Comparison of ENCODE assay signal across 17 mouse cellular contexts in the genomic region with DNA sequence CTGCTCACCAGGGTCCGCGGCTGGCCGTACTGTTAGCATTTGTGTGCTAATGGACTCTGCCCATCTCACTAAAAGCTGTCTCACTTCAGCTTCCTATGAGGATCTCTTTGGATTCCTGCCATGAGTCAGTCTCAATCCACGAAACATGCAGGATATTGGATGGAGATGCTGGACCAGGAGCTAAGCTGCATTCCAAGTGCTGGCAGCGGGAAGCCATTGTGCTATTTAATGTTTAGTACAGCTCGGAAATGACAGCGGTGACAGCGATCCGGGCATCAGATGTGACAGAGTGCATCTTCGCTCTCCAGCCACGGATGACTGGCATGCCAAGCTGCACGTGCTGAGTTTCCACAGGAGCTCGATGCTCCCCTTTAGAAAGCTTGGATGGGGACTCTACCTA.
DNase-seq lines count a peak whose midpoint lies in the region; ATAC-seq and TF ChIP-seq lines count a peak whose summit lies in the region.
"Had no signal": no experiment of that assay in that cellular context is flagged by ENCODE, and none has a peak within 500 bp of the region (broad histone marks: within the 10 kb centered on the region; RNA-seq: fewer than 3 reads in every experiment).

No protein-coding gene starts in this region.

- H3K4me3 ChIP-seq in hindbrain, embryonic 14.5 days (replicated peaks; ENCODE audit: low read length), result no peak overlapping the region
- no peak overlapping the region for H3K4me3 ChIP-seq in hindbrain, embryonic 13.5 days
- no peak overlapping the region for H3K4me3 ChIP-seq in midbrain, postnatal 0 days (ENCODE audit: low read depth, low read length)
- no peak overlapping the region for H3K4me3 ChIP-seq in midbrain, embryonic 10.5 days
- no peak overlapping the region for H3K4me3 ChIP-seq in neural tube, embryonic 15.5 days (replicated peaks)
- H3K4me3 ChIP-seq: embryonic facial prominence, embryonic 15.5 days had no signal

- no peak overlapping the region for H3K27ac ChIP-seq in hindbrain, embryonic 14.5 days
- no peak overlapping the region for H3K27ac ChIP-seq in hindbrain, embryonic 13.5 days
- H3K27ac ChIP-seq in midbrain, postnatal 0 days (ENCODE audit: low read depth, low read length), result no peak overlapping the region
- H3K27ac ChIP-seq in midbrain, embryonic 10.5 days (replicated peaks), result no peak overlapping the region
- no peak overlapping the region; the same call in 1 of the 2 replicates for H3K27ac ChIP-seq in neural tube, embryonic 15.5 days (replicated peaks)
- H3K27ac ChIP-seq: embryonic facial prominence, embryonic 15.5 days had no signal

- H3K4me1 ChIP-seq in hindbrain, embryonic 14.5 days (replicated peaks; ENCODE audit: control insufficient read depth, insufficient read depth, low read length), result no peaks in the 10 kb centered on the region
- H3K4me1 ChIP-seq in hindbrain, embryonic 13.5 days (replicated peaks), result no peaks in the 10 kb centered on the region; the same call in none of the 2 replicates
- no peaks in the 10 kb centered on the region for H3K4me1 ChIP-seq in midbrain, postnatal 0 days (ENCODE audit: insufficient read depth, low read length)
- H3K4me1 ChIP-seq in midbrain, embryonic 10.5 days, result peaks cover 15% of the 10 kb centered on the region
- peaks cover 9% of the 10 kb centered on the region for H3K4me1 ChIP-seq in neural tube, embryonic 15.5 days
- H3K4me1 ChIP-seq: embryonic facial prominence, embryonic 15.5 days had no signal

- TF ChIP-seq CTCF in midbrain, postnatal 0 days (IDR thresholded peaks at IDR 0.05), result no peak

- peak; percentile 37; the same call in 1 of the 2 replicates for ATAC-seq in hindbrain, embryonic 14.5 days (ENCODE audit: low FRiP score)
- ATAC-seq in hindbrain, embryonic 13.5 days (ENCODE audit: low FRiP score), result no peak
- no peak for ATAC-seq in midbrain, postnatal 0 days (ENCODE audit: low FRiP score)
- peak; percentile 47; the same call in 1 of the 2 replicates for ATAC-seq in neural tube, embryonic 15.5 days (ENCODE audit: low FRiP score)
- ATAC-seq in granulocyte monocyte progenitor cell, adult 5-6 weeks (replicated peaks; ENCODE audit: poor library complexity, severe bottlenecking), result no peak
- ATAC-seq: forebrain, postnatal 0 days had no signal

- no peaks in the 10 kb centered on the region for H3K27me3 ChIP-seq in hindbrain, embryonic 14.5 days (ENCODE audit: control insufficient read depth, insufficient read depth, low read length)
- H3K27me3 ChIP-seq in hindbrain, embryonic 13.5 days, result no peaks in the 10 kb centered on the region
- H3K27me3 ChIP-seq in midbrain, postnatal 0 days (ENCODE audit: insufficient read depth, low read length), result no peaks in the 10 kb centered on the region
- no peaks in the 10 kb centered on the region for H3K27me3 ChIP-seq in midbrain, embryonic 10.5 days (ENCODE audit: low read depth, poor library complexity, severe bottlenecking)
- H3K27me3 ChIP-seq in neural tube, embryonic 15.5 days (replicated peaks), result no peaks in the 10 kb centered on the region
- H3K27me3 ChIP-seq: embryonic facial prominence, embryonic 15.5 days had no signal

- no peaks in the 10 kb centered on the region for H3K9me3 ChIP-seq in hindbrain, embryonic 14.5 days (ENCODE audit: control insufficient read depth, low read length)
- no peaks in the 10 kb centered on the region; the same call in 1 of the 2 replicates for H3K9me3 ChIP-seq in hindbrain, embryonic 13.5 days
- no peaks in the 10 kb centered on the region for H3K9me3 ChIP-seq in midbrain, postnatal 0 days (ENCODE audit: low read length)
- no peaks in the 10 kb centered on the region for H3K9me3 ChIP-seq in midbrain, embryonic 10.5 days (replicated peaks)
- no peaks in the 10 kb centered on the region for H3K9me3 ChIP-seq in neural tube, embryonic 15.5 days (replicated peaks)
- H3K9me3 ChIP-seq: embryonic facial prominence, embryonic 15.5 days had no signal

- H3K36me3 ChIP-seq in hindbrain, embryonic 14.5 days (replicated peaks; ENCODE audit: control insufficient read depth, insufficient read depth), result no peaks in the 10 kb centered on the region
- no peaks in the 10 kb centered on the region for H3K36me3 ChIP-seq in hindbrain, embryonic 13.5 days
- H3K36me3 ChIP-seq in midbrain, postnatal 0 days (ENCODE audit: insufficient read depth, low read length), result no peaks in the 10 kb centered on the region
- H3K36me3 ChIP-seq in midbrain, embryonic 10.5 days, result no peaks in the 10 kb centered on the region
- no peaks in the 10 kb centered on the region for H3K36me3 ChIP-seq in neural tube, embryonic 15.5 days
- H3K36me3 ChIP-seq: embryonic facial prominence, embryonic 15.5 days had no signal

- H3K4me2 ChIP-seq in hindbrain, embryonic 14.5 days (replicated peaks), result no peak overlapping the region
- no peak overlapping the region for H3K4me2 ChIP-seq in hindbrain, embryonic 13.5 days
- H3K4me2 ChIP-seq in midbrain, postnatal 0 days (ENCODE audit: low read depth, low read length, poor library complexity, severe bottlenecking), result no peak overlapping the region
- no peak overlapping the region for H3K4me2 ChIP-seq in neural tube, embryonic 15.5 days
- H3K4me2 ChIP-seq: embryonic facial prominence, embryonic 15.5 days had no signal

- WGBS in hindbrain, embryonic 14.5 days, result 76% methylated on average over 13 of the region's 13 CpGs
- WGBS in hindbrain, embryonic 13.5 days, result 79% methylated on average over 13 of the region's 13 CpGs
- 82% methylated on average over 13 of the region's 13 CpGs for WGBS in midbrain, postnatal 0 days
- 96% methylated on average over 13 of the region's 13 CpGs for WGBS in midbrain, embryonic 10.5 days
- 80% methylated on average over 13 of the region's 13 CpGs for WGBS in neural tube, embryonic 15.5 days

- H3K9ac ChIP-seq in hindbrain, embryonic 14.5 days, result no peak overlapping the region
- no peak overlapping the region for H3K9ac ChIP-seq in hindbrain, embryonic 13.5 days
- H3K9ac ChIP-seq in midbrain, postnatal 0 days (replicated peaks; ENCODE audit: low read length, poor library complexity, severe bottlenecking), result no peak overlapping the region
- no peak overlapping the region for H3K9ac ChIP-seq in neural tube, embryonic 15.5 days (replicated peaks)
- H3K9ac ChIP-seq: embryonic facial prominence, embryonic 15.5 days; forebrain, postnatal 0 days had no signal

- DNase-seq in hindbrain, embryonic 14.5 days (ENCODE audit: low spot score), result peak; percentile 25
- peak; percentile 65 for DNase-seq in midbrain, postnatal 0 days (ENCODE audit: low spot score)
- no peak for DNase-seq in midbrain, embryonic 10.5 days (ENCODE audit: low spot score)
- DNase-seq in cerebellum, adult 8-10 months, result peak; percentile 45
- no peak for DNase-seq in layer of hippocampus, postnatal 10 days (ENCODE audit: low spot score in 2 of 2)
- DNase-seq: adrenal gland, postnatal 36 days; forebrain, postnatal 0 days; heart, postnatal 4 days; layer of hippocampus, postnatal 36 days; liver; lung, postnatal 10 days; midbrain, embryonic 14.5 days; retina, postnatal 1 day had no signal

Comparison
In these comparisons a context has a peak if more than half of its experiments do, and no peak if none do; other contexts are left out.
1. ATAC-seq: peak in hindbrain, embryonic 14.5 days (single experiment) and neural tube, embryonic 15.5 days (single experiment); none in hindbrain, embryonic 13.5 days (single experiment), midbrain, postnatal 0 days (single experiment) and granulocyte monocyte progenitor cell, adult 5-6 weeks (single experiment).
2. DNase-seq: peak in hindbrain, embryonic 14.5 days (single experiment), midbrain, postnatal 0 days (single experiment) and cerebellum, adult 8-10 months (single experiment); none in midbrain, embryonic 10.5 days (single experiment) and layer of hippocampus, postnatal 10 days (0 of 2).